Mouse (Mus musculus): ENCODE data around the gene H2-K1. TPM values are rescaled to one million over a fixed set of nuclear protein-coding genes. Genes with fewer than 3 reads are reported as not detected.

Gene H2-K1
- polyA plus RNA-seq, 1 experiment from 2014 or later, result 569 TPM

GRCm38 (mm10) chr17:33991788-33992664 is 8.1 kb downstream of the H2-K1 start:
- peak; percentile 76 for DNase-seq (ENCODE audit: low spot score)

- peak; percentile 75 for DNase-seq (ENCODE audit: low spot score)
These were observed 18.0 kb downstream of the H2-K1 start for GRCm38 (mm10) chr17:33982136-33982535.

- DNase-seq (ENCODE audit: low spot score), result peak; percentile 97
These were observed 18.8 kb downstream of the H2-K1 start for GRCm38 (mm10) chr17:33981192-33981909.

- DNase-seq (ENCODE audit: low spot score), result no peak
These were observed 19.7 kb downstream of the H2-K1 start for GRCm38 (mm10) chr17:33980181-33981035.

GRCm38 (mm10) chr17:33979512-33980050 is 20.6 kb downstream of the H2-K1 start:
- DNase-seq (ENCODE audit: low spot score), result no peak

- peak; percentile 45 for DNase-seq (ENCODE audit: low spot score)
These were observed 21.5 kb downstream of the H2-K1 start for GRCm38 (mm10) chr17:33978631-33979031.

GRCm38 (mm10) chr17:33977861-33978557 is 22.1 kb downstream of the H2-K1 start:
- no peak for DNase-seq (ENCODE audit: low spot score)

GRCm38 (mm10) chr17:33973572-33973971 is 26.6 kb downstream of the H2-K1 start:
- DNase-seq (ENCODE audit: low spot score), result no peak

GRCm38 (mm10) chr17:33972691-33973090 is 27.5 kb downstream of the H2-K1 start:
- peak; percentile 31 for DNase-seq (ENCODE audit: low spot score)

- peak; percentile 24 for DNase-seq (ENCODE audit: low spot score)
These were observed 30.8 kb downstream of the H2-K1 start for GRCm38 (mm10) chr17:33969394-33969793.

GRCm38 (mm10) chr17:33968927-33969326 is 31.2 kb downstream of the H2-K1 start:
- DNase-seq (ENCODE audit: low spot score), result peak; percentile 67

GRCm38 (mm10) chr17:33968489-33968888 is 31.7 kb downstream of the H2-K1 start:
- peak; percentile 87 for DNase-seq (ENCODE audit: low spot score)

GRCm38 (mm10) chr17:33965846-33966550 is 34.1 kb downstream of the H2-K1 start:
- DNase-seq (ENCODE audit: low spot score), result no peak

GRCm38 (mm10) chr17:33965082-33965845 is 34.9 kb downstream of the H2-K1 start:
- DNase-seq (ENCODE audit: low spot score), result no peak

GRCm38 (mm10) chr17:33962876-33963275 is 37.3 kb downstream of the H2-K1 start:
- DNase-seq (ENCODE audit: low spot score), result no peak

GRCm38 (mm10) chr17:33959948-33960347 is 40.2 kb downstream of the H2-K1 start:
- DNase-seq (ENCODE audit: low spot score), result no peak

- no peak for DNase-seq (ENCODE audit: low spot score)
These were observed 41.0 kb downstream of the H2-K1 start for GRCm38 (mm10) chr17:33959135-33959534.

- no peak for DNase-seq (ENCODE audit: low spot score)
These were observed 41.7 kb downstream of the H2-K1 start for GRCm38 (mm10) chr17:33958451-33958850.

GRCm38 (mm10) chr17:33957493-33957892 is 42.7 kb downstream of the H2-K1 start:
- DNase-seq (ENCODE audit: low spot score), result no peak
